Mouse (Mus musculus): ENCODE measurements around the gene Gm26602. TPM values are rescaled to one million over a fixed set of nuclear protein-coding genes. Genes with fewer than 3 reads are reported as not detected.
A peak's percentile ranks its signal among the peaks of the same experiment; 100 is the strongest.

The Gm26602 gene
- polyA plus RNA-seq, 1 experiment from 2014 or later: 6.0 TPM

DNA sequence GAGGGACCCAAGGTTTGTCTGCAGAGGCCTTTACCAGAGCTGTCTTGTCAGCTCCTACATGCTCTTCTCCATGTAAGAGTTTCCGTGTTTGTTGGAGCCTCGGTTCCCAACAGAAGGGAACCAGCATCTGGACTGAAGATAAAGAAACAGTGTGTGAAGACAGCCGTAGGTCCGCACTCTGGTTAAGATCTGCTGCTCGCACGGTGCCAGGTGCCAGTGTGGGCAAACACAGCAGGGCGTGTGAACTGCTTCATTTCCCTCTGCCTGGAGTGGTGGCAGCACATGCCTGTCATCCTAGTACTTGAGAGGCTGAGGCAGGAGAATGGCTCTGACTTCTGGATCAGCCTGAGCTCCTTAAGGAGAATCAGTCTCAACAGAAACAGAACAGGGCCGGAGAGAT, 38.8 kb upstream of the Gm26602 start:
- Histone ChIP-seq H3K4me2 (ENCODE audit: low read length) (peak overlapping the region; percentile 74), H3K9me3 (replicated peaks; ENCODE audit: control insufficient read depth, low read length) (no peaks in the 10 kb centered on the region), H3K9ac (ENCODE audit: low read length) (0 out of 2 replicates have a peak overlapping the region, but pooled peaks have one; percentile 17), H3K27ac (ENCODE audit: low read depth, low read length) (no peak overlapping the region), H3K27me3 (replicated peaks; ENCODE audit: control insufficient read depth, insufficient read depth, low read length) (no peaks in the 10 kb centered on the region), H3K36me3 (ENCODE audit: control insufficient read depth, insufficient read depth, low read length) (peaks cover 40% of the 10 kb centered on the region), H3K4me1 (ENCODE audit: control insufficient read depth, insufficient read depth, low read length) (peaks cover 17% of the 10 kb centered on the region), H3K4me3 (ENCODE audit: low read depth, low read length) (peak overlapping the region; percentile 5; the same call in 1 of the 2 replicates)
- ATAC-seq: no peak
- WGBS: 70% methylated on average over 8 of the region's 8 CpGs
- DNase-seq (ENCODE audit: low spot score): no peak

DNA sequence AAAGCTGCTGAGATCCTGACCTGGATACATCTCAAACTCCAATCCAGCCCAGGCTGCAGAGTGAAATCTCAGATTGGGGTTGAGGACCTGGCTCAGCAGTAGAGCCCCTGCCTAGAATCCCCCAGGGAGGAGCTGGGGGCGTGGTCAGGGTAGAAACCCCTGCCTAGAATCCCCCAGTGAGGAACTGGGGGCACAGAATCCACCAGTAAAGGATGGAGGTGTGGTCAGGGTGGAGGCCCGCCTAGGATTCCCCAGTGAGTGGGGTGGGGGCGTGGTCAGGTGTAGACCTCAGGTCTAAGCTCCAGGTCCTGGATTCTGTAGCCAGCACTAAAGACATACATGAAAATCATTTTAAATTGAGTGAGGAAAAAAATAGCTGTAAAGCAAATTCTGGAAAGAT, 37.8 kb upstream of the Gm26602 start:
- Histone ChIP-seq H3K9me3 (replicated peaks; ENCODE audit: control insufficient read depth, low read length) (no peaks in the 10 kb centered on the region), H3K27ac (ENCODE audit: low read depth, low read length) (peak overlapping the region; percentile 97; the same call in 1 of the 2 replicates), H3K9ac (ENCODE audit: low read length) (peak overlapping the region; percentile 98), H3K4me1 (ENCODE audit: control insufficient read depth, insufficient read depth, low read length) (peaks cover 17% of the 10 kb centered on the region), H3K4me3 (ENCODE audit: low read depth, low read length) (peak overlapping the region; percentile 85), H3K36me3 (ENCODE audit: control insufficient read depth, insufficient read depth, low read length) (peaks cover 31% of the 10 kb centered on the region), H3K27me3 (replicated peaks; ENCODE audit: control insufficient read depth, insufficient read depth, low read length) (no peaks in the 10 kb centered on the region), H3K4me2 (ENCODE audit: low read length) (peak overlapping the region; percentile 74)
- 48% methylated on average over 3 of the region's 3 CpGs for WGBS
- no peak for DNase-seq (ENCODE audit: low spot score)
- ATAC-seq: no peak

DNA sequence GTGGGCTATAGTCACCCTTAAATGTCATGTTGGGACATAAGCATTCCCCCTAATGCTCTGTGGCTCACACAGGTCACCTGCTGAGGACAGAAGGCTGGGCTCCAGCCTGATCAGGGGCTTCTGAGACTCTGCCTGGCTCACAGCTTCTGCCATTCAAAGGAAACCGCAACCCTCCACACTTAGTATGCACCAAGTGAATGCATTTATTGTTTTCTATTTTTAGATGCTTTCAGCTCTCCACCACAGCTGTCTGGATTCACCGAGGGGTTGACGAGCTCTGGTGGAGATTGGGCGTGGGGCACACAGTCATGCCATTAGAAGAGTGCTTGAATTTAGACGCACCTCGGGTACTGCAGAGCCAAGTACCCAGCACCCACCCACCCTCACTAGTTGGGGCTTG, 37.3 kb upstream of the Gm26602 start:
- DNase-seq (ENCODE audit: low spot score): peak; percentile 61
- no peaks in the 10 kb centered on the region for H3K27me3 ChIP-seq (replicated peaks; ENCODE audit: control insufficient read depth, insufficient read depth, low read length)
- peak overlapping the region; percentile 97 for H3K27ac ChIP-seq (ENCODE audit: low read depth, low read length)
- peak overlapping the region; percentile 74 for H3K4me2 ChIP-seq (ENCODE audit: low read length)
- H3K4me3 ChIP-seq (ENCODE audit: low read depth, low read length): peak overlapping the region; percentile 85
- no peaks in the 10 kb centered on the region for H3K9me3 ChIP-seq (replicated peaks; ENCODE audit: control insufficient read depth, low read length)
- 2% methylated on average over 6 of the region's 6 CpGs for WGBS
- peak overlapping the region; percentile 98 for H3K9ac ChIP-seq (ENCODE audit: low read length)
- H3K36me3 ChIP-seq (ENCODE audit: control insufficient read depth, insufficient read depth, low read length): peaks cover 31% of the 10 kb centered on the region
- peaks cover 17% of the 10 kb centered on the region for H3K4me1 ChIP-seq (ENCODE audit: control insufficient read depth, insufficient read depth, low read length)
- peak; percentile 10; the same call in 1 of the 2 replicates for ATAC-seq

DNA sequence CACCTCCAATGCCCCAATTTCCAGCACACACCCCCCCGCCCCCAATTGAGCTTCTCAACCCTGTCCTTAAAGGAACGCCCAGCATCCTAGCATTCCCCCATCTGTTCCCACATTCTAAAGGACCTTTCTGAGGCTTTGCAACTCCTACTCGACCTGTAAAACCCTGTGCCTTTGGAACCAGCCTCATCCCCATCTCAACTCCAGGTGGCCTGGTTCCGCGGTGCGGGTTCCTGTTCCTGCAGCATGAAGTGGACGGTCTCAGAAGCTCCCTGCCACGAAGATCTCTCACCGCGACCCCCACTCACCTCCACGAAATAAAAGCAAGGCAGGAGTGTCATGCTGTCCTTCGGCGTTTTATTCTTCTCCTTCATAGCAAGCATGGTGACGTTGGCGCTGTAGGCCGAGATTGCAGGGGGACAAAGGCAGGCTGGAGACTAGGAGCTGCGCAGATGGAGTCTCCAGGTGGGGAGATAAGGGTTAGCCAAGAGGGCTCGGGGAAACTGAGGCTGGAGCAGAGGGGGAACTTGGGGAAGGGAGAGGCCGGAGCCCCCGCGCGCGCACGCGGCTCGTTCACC, 36.9 kb upstream of the Gm26602 start:
- under 1% methylated on average over 26 of the region's 26 CpGs for WGBS
- Histone ChIP-seq H3K27ac (ENCODE audit: low read depth, low read length) (peak overlapping the region; percentile 97), H3K4me1 (ENCODE audit: control insufficient read depth, insufficient read depth, low read length) (peaks cover 17% of the 10 kb centered on the region), H3K4me3 (ENCODE audit: low read depth, low read length) (peak overlapping the region; percentile 85), H3K27me3 (replicated peaks; ENCODE audit: control insufficient read depth, insufficient read depth, low read length) (no peaks in the 10 kb centered on the region), H3K36me3 (ENCODE audit: control insufficient read depth, insufficient read depth, low read length) (peaks cover 29% of the 10 kb centered on the region), H3K4me2 (ENCODE audit: low read length) (peak overlapping the region; percentile 74), H3K9ac (ENCODE audit: low read length) (peak overlapping the region; percentile 98), H3K9me3 (replicated peaks; ENCODE audit: control insufficient read depth, low read length) (no peaks in the 10 kb centered on the region)
- DNase-seq (ENCODE audit: low spot score) (peak; percentile 46), ATAC-seq (peak; percentile 54)

DNA sequence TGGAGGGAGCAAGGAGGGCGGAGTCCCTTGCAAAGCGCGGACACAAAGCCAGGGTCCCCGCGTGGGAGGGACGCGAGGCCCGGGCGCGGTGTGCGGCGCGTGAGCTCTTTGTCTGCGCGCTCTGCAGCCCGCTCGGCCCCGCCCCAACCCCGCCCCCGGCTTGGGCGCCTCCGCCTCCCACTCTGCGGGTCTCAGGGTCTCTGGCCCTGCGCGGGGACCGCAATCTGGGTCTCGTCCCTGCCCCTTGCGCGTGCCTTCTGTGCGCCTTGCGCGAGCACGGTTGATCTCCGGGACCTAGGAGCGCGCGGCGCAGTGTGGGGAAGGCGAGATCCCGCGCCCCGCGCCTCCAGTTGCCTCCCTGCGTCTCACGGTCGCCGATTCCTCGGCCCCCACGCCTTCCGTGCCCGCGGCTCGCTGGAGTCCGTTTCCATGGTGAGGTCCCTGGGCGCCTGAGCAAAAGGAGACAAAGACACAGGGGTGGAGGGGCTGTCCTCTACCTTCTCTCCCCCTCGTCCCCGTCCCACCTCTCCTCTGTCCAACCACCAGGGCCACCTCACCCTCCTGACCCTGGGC, 36.3 kb upstream of the Gm26602 start, which contains the start of the genes Prtn3 and Plppr3:
Prtn3 (plus strand) TSS at position 187 of the 573 bp plus-strand sequence.
Plppr3 (minus strand) TSS at position 345 of the 573 bp plus-strand sequence.
- peak; percentile 89 for DNase-seq (ENCODE audit: low spot score)
- Histone ChIP-seq H3K4me3 (ENCODE audit: low read depth, low read length) (peak within 1 kb of the TSS; percentile 85), H3K27me3 (replicated peaks; ENCODE audit: control insufficient read depth, insufficient read depth, low read length) (no peaks in the 10 kb centered on the region), H3K9me3 (replicated peaks; ENCODE audit: control insufficient read depth, low read length) (no peaks in the 10 kb centered on the region), H3K9ac (ENCODE audit: low read length) (peak within 1 kb of the TSS; percentile 98), H3K27ac (ENCODE audit: low read depth, low read length) (peak within 1 kb of the TSS; percentile 97), H3K36me3 (ENCODE audit: control insufficient read depth, insufficient read depth, low read length) (peaks cover 24% of the 10 kb centered on the region), H3K4me1 (ENCODE audit: control insufficient read depth, insufficient read depth, low read length) (peaks cover 14% of the 10 kb centered on the region), H3K4me2 (ENCODE audit: low read length) (peak within 1 kb of the TSS; percentile 74)
- WGBS: 0% methylated on average over 51 of the region's 57 CpGs
- ATAC-seq: peak; percentile 93

DNA sequence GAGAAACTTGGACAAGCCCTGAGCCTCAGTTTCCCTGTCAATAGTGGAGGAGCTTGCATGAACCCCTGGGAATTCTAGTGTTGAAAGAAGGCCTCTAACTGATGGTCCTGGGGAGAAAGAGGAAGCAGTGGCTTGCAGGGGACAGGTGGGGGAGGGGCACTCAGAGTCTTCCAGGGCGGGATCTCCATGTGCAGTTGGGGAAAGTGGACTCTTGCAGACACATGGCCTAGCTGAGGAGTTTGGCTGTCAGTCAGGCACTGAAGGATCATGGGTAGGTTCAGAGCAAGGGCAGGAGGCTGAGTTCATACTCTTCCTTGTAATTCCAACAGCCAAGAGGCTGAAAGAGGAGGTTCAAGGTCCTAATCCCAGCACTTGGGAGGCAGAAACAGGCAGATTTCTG, 33.5 kb upstream of the Gm26602 start:
- no peaks in the 10 kb centered on the region for H3K36me3 ChIP-seq (ENCODE audit: control insufficient read depth, insufficient read depth, low read length)
- H3K27ac ChIP-seq (ENCODE audit: low read depth, low read length): no peak overlapping the region
- no peak overlapping the region for H3K4me2 ChIP-seq (ENCODE audit: low read length)
- no peak overlapping the region for H3K9ac ChIP-seq (ENCODE audit: low read length)
- DNase-seq (ENCODE audit: low spot score) (no peak), ATAC-seq (no peak)
- H3K27me3 ChIP-seq (replicated peaks; ENCODE audit: control insufficient read depth, insufficient read depth, low read length): 0 out of 2 replicates have a peak, but pooled peaks cover 3% of the 10 kb centered on the region
- WGBS: 56% methylated on average over 1 of the region's 1 CpGs
- no peaks in the 10 kb centered on the region for H3K9me3 ChIP-seq (replicated peaks; ENCODE audit: control insufficient read depth, low read length)
- H3K4me1 ChIP-seq (ENCODE audit: control insufficient read depth, insufficient read depth, low read length): peaks cover 10% of the 10 kb centered on the region
- no peak overlapping the region for H3K4me3 ChIP-seq (ENCODE audit: low read depth, low read length)

DNA sequence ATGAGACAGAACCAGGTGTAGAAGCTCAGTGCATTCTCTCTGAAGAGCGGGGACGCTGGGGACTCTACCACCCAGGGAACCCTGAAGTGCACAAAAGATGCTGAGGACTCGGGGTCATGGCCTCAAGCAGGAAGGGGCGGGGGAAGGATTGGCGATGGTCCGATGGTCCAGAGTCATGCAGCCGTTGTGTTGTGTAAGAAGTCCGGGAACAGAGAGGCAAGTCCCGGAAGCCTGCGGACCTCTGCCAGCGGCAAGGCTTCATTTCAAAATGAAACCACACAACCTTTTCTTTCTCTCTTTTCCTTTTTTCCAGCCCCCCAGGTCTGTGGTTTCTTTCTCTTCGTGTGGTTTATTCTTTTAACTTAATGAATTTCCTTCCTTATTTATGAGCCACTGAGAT, 32.9 kb upstream of the Gm26602 start:
- Histone ChIP-seq H3K4me3 (ENCODE audit: low read depth, low read length) (no peak overlapping the region), H3K9me3 (replicated peaks; ENCODE audit: control insufficient read depth, low read length) (no peaks in the 10 kb centered on the region), H3K27ac (ENCODE audit: low read depth, low read length) (no peak overlapping the region), H3K4me1 (ENCODE audit: control insufficient read depth, insufficient read depth, low read length) (peaks cover 11% of the 10 kb centered on the region), H3K4me2 (ENCODE audit: low read length) (no peak overlapping the region), H3K36me3 (ENCODE audit: control insufficient read depth, insufficient read depth, low read length) (no peaks in the 10 kb centered on the region), H3K27me3 (replicated peaks; ENCODE audit: control insufficient read depth, insufficient read depth, low read length) (0 out of 2 replicates have a peak, but pooled peaks cover 9% of the 10 kb centered on the region), H3K9ac (ENCODE audit: low read length) (no peak overlapping the region)
- 56% methylated on average over 12 of the region's 12 CpGs for WGBS
- DNase-seq (ENCODE audit: low spot score) (no peak), ATAC-seq (no peak)

DNA sequence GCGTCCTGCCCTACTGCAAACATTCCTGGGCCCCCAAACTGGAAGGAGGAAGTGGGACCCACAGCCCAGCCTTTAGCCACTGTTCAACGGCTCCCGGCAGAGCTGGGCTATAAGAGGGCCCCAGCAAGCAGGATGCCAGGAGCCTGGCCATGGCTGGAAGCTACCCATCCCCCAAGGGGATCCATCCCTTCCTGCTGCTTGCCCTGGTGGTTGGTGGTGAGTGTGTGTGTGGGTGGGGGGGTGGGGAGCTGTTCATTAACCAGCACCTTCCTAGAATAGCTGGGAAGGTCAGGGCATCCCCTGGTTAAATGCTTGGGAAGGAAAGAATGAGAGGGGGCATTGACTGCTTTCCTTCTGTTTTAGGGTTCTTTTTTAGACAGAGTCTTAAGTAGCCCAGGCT, 31.1 kb upstream of the Gm26602 start:
- DNase-seq (ENCODE audit: low spot score) (no peak), ATAC-seq (no peak)
- 49% methylated on average over 3 of the region's 3 CpGs for WGBS
- Histone ChIP-seq H3K9ac (ENCODE audit: low read length) (no peak overlapping the region), H3K4me1 (ENCODE audit: control insufficient read depth, insufficient read depth, low read length) (peaks cover 11% of the 10 kb centered on the region), H3K27ac (ENCODE audit: low read depth, low read length) (no peak overlapping the region), H3K27me3 (replicated peaks; ENCODE audit: control insufficient read depth, insufficient read depth, low read length) (peaks cover 9% of the 10 kb centered on the region; the same call in 1 of the 2 replicates), H3K4me3 (ENCODE audit: low read depth, low read length) (no peak overlapping the region), H3K9me3 (replicated peaks; ENCODE audit: control insufficient read depth, low read length) (no peaks in the 10 kb centered on the region), H3K36me3 (ENCODE audit: control insufficient read depth, insufficient read depth, low read length) (no peaks in the 10 kb centered on the region), H3K4me2 (ENCODE audit: low read length) (no peak overlapping the region)

DNA sequence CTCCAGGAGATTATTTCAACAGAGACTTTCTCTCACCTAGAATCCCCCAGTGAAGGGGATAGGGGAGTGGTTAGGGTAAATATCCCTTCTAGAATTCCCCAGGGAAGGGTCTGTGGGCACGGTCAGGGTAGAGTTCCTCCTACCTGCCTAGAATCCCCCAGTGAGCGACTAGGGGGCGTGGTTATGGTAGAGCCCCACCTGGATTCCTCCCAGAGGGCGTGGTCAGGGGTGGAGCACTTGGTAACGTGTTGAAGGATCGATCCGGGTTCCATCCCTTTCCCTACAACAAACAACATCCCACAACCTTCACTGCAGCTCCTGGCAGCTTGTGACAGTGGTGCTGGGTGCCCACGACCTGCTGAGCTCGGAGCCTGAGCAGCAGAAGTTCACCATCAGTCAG, 29.9 kb upstream of the Gm26602 start:
- Histone ChIP-seq H3K4me3 (ENCODE audit: low read depth, low read length) (no peak overlapping the region), H3K36me3 (ENCODE audit: control insufficient read depth, insufficient read depth, low read length) (no peaks in the 10 kb centered on the region), H3K27ac (ENCODE audit: low read depth, low read length) (no peak overlapping the region), H3K4me1 (ENCODE audit: control insufficient read depth, insufficient read depth, low read length) (peaks cover 3% of the 10 kb centered on the region; the same call in 1 of the 2 replicates), H3K27me3 (replicated peaks; ENCODE audit: control insufficient read depth, insufficient read depth, low read length) (peaks cover 9% of the 10 kb centered on the region; the same call in 1 of the 2 replicates), H3K9me3 (replicated peaks; ENCODE audit: control insufficient read depth, low read length) (no peaks in the 10 kb centered on the region), H3K4me2 (ENCODE audit: low read length) (no peak overlapping the region), H3K9ac (ENCODE audit: low read length) (no peak overlapping the region)
- WGBS: 17% methylated on average over 9 of the region's 9 CpGs
- ATAC-seq (no peak), DNase-seq (ENCODE audit: low spot score) (no peak)

Data from forebrain, embryonic 14.5 days (tissue).